Mouse (Mus musculus) heart, embryonic 13.5 days (tissue): ENCODE data around the gene Aif1. TPM values are rescaled to one million over a fixed set of nuclear protein-coding genes. Genes with fewer than 3 reads are reported as not detected.
A peak's percentile ranks its signal among the peaks of the same experiment; 100 is the strongest.
"Not testable (repeated sequence)": the region's sequence is repeated elsewhere in the genome, so short reads cannot be mapped to it uniquely, and the experiment has no call there.

Source experiments
- ATAC-seq: fragments of 200-750 bp; cut with Nextera tagmentation; 2 replicates; pipeline ENCODE4 v1.8.0; 2017; ENCODE audit warnings: moderate TSS enrichment; ENCODE audit not compliant: insufficient number of reproducible peaks, low FRiP score, low TSS enrichment; ENCODE audit errors: extremely low read depth
- H3K27ac ChIP-seq: fragments of 300-500 bp; sonication (generic); replicated peaks from 2 replicates; pipeline ENCODE4 v1.5.1; 2015; ENCODE audit warnings: moderate library complexity, mild to moderate bottlenecking, inconsistent platforms
- H3K27me3 ChIP-seq: fragments of 300-500 bp; sonication (generic); replicated peaks from 2 replicates; pipeline ENCODE4 v1.6.1; 2015; ENCODE audit warnings: mild to moderate bottlenecking, inconsistent platforms
- H3K36me3 ChIP-seq: fragments of 300-500 bp; sonication (generic); 2 replicates; pipeline ENCODE4 v1.6.1; 2015; ENCODE audit warnings: mild to moderate bottlenecking, inconsistent platforms
- H3K4me1 ChIP-seq: fragments of 300-500 bp; sonication (generic); 2 replicates; pipeline ENCODE4 v1.6.1; 2015; ENCODE audit warnings: inconsistent platforms
- H3K4me2 ChIP-seq: fragments of 300-500 bp; sonication (generic); 2 replicates; pipeline ENCODE4 v1.6.1; 2015; ENCODE audit warnings: inconsistent platforms, mild to moderate bottlenecking, moderate library complexity
- H3K4me3 ChIP-seq: fragments of 300-500 bp; sonication (generic); 2 replicates; pipeline ENCODE4 v1.5.1; 2015; ENCODE audit warnings: moderate library complexity, mild to moderate bottlenecking, inconsistent platforms
- H3K9ac ChIP-seq: fragments of 300-500 bp; sonication (generic); 2 replicates; pipeline ENCODE4 v1.6.1; 2015; ENCODE audit warnings: inconsistent platforms, mild to moderate bottlenecking, moderate library complexity
- H3K9me3 ChIP-seq: fragments of 300-500 bp; sonication (generic); 2 replicates; pipeline ENCODE4 v1.6.1; 2016; ENCODE audit warnings: inconsistent platforms
- WGBS: fragments of 180-500 bp; shearing (Covaris S2); methylation state at CpG from one replicate; pipeline ENCODE4 v1.1.7; 2015; ENCODE audit warnings: mixed read lengths; 5-methylcytosine and 5-hydroxymethylcytosine counted together
- microRNA-seq: library from miRNA; unstranded; fragments of <30 nt; microRNA quantifications from one replicate; pipeline ENCODE4, GENCODE M21; 2016
- polyA plus RNA-seq: library from polyadenylated mRNA; unstranded; fragments of >200 nt; fragmentation: Nextera tagmentation; extraction: Ambion mirVana; gene quantifications from 2 replicates; pipeline ENCODE4 v1.2.1, GENCODE M21; 2015

The Aif1 gene
- polyA plus RNA-seq, 1 experiment from 2014 or later: 7.8 TPM

GRCm38 (mm10) chr17:35124261-35124896 is 51.5 kb downstream of the Aif1 start:
- not testable (repeated sequence) for H3K4me2 ChIP-seq, H3K9me3 ChIP-seq, H3K4me3 ChIP-seq, H3K9ac ChIP-seq, H3K27me3 ChIP-seq, H3K27ac ChIP-seq, ATAC-seq
- Histone ChIP-seq H3K4me1 (peaks cover 52% of the 10 kb centered on the region), H3K36me3 (peaks cover 41% of the 10 kb centered on the region)
- 88% methylated on average over 12 of the region's 12 CpGs for WGBS

GRCm38 (mm10) chr17:35123287-35123686 is 52.6 kb downstream of the Aif1 start:
- not testable (repeated sequence) for H3K9me3 ChIP-seq, H3K27ac ChIP-seq, H3K4me3 ChIP-seq, H3K4me2 ChIP-seq, H3K9ac ChIP-seq, H3K27me3 ChIP-seq, ATAC-seq
- WGBS: 92% methylated on average over 9 of the region's 9 CpGs
- Histone ChIP-seq H3K4me1 (peaks cover 48% of the 10 kb centered on the region), H3K36me3 (peaks cover 42% of the 10 kb centered on the region)

DNA sequence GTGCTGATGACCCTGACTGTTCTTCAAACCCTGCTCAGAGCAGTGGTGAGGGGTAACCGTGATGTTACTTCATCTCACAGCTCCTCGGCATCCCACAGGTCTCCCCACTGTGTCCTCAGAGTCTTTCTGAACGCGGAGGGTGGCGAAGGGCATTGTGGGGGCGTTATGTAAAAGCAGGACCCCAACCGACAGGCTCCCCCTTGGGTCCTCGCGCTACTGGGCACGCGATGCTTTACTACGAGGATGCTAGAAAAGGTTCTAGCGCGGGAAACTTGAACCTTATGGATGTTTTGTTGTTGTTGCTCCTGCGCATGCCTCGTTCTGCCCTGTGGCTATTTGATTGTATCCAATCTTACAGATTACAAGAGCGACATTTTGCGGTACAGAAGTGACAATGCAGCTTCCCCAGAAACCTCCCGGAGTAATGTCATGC is 54.0 kb downstream of the Aif1 start, which contains the start of gene Csnk2b:
TSS of gene Csnk2b (minus strand) at position 183 of the 433 bp plus-strand sequence.
- peak within 1 kb of the TSS; percentile 92 for H3K27ac ChIP-seq
- H3K4me3 ChIP-seq: peak within 1 kb of the TSS; percentile 98
- peak within 1 kb of the TSS; percentile 96 for H3K4me2 ChIP-seq
- H3K36me3 ChIP-seq: peaks cover 50% of the 10 kb centered on the region
- no peak for ATAC-seq
- no peaks in the 10 kb centered on the region for H3K27me3 ChIP-seq
- peaks cover 37% of the 10 kb centered on the region for H3K4me1 ChIP-seq
- no peaks in the 10 kb centered on the region for H3K9me3 ChIP-seq
- H3K9ac ChIP-seq: peak within 1 kb of the TSS; percentile 99
- under 1% methylated on average over 19 of the region's 19 CpGs for WGBS

- Histone ChIP-seq H3K4me2 (peak within 1 kb of the TSS; percentile 96), H3K27ac (peak within 1 kb of the TSS; percentile 92), H3K9ac (peak within 1 kb of the TSS; percentile 99), H3K9me3 (no peaks in the 10 kb centered on the region), H3K4me3 (peak within 1 kb of the TSS; percentile 98), H3K4me1 (peaks cover 33% of the 10 kb centered on the region), H3K36me3 (peaks cover 55% of the 10 kb centered on the region), H3K27me3 (no peaks in the 10 kb centered on the region)
- WGBS: under 1% methylated on average over 50 of the region's 50 CpGs
- ATAC-seq: peak; percentile 97
Measured at GRCm38 (mm10) chr17:35121143-35121799, 54.6 kb downstream of the Aif1 start, which contains the start of gene Gpank1. Gpank1 (plus strand) TSS chr17:35121455.

Small RNA genes lying within 50 kb of the gene (microRNA-seq; reads per million reads assigned to microRNA genes)
- gene Mir6973a (not detected), gene Mir6974 (not detected)

Other genes with a start within 250 kb of the Aif1 start
- 18.1 and 19.2 TPM in 2 replicates for gene Neu1, start 244.8 kb downstream of the Aif1 start, polyA plus RNA-seq
- gene Hspa1b, start 216.8 kb downstream of the Aif1 start, polyA plus RNA-seq: 0.19 and 0.20 TPM in 2 replicates
- not detected in 2 replicates for gene Gm20481, start 206.2 kb downstream of the Aif1 start, polyA plus RNA-seq
- 3.9 TPM in 2 replicates for gene Hspa1a, start 203.9 kb downstream of the Aif1 start, polyA plus RNA-seq
- gene Hspa1l, start 203.4 kb downstream of the Aif1 start, polyA plus RNA-seq: 2.1 and 2.2 TPM in 2 replicates
- gene Lsm2, start 194.2 kb downstream of the Aif1 start, polyA plus RNA-seq: 145 and 153 TPM in 2 replicates
- gene Vars, start 175.1 kb downstream of the Aif1 start, polyA plus RNA-seq: 59.9 and 63.0 TPM in 2 replicates
- gene Vwa7, start 159.5 kb downstream of the Aif1 start, polyA plus RNA-seq: 0.45 and 0.52 TPM in 2 replicates
- 3.2 and 4.2 TPM in 2 replicates for gene Sapcd1, start 148.1 kb downstream of the Aif1 start, polyA plus RNA-seq
- gene Msh5, start 129.3 kb downstream of the Aif1 start, polyA plus RNA-seq: 4.0 and 4.1 TPM in 2 replicates
- 351 and 389 TPM in 2 replicates for gene Clic1, start 126.1 kb downstream of the Aif1 start, polyA plus RNA-seq
- 194 and 207 TPM in 2 replicates for gene Ddah2, start 117.0 kb downstream of the Aif1 start, polyA plus RNA-seq
- not detected in 2 replicates for gene Ly6g6c, start 110.7 kb downstream of the Aif1 start, polyA plus RNA-seq
- 0.92 and 1.4 TPM in 2 replicates for gene Mpig6b, start 109.9 kb downstream of the Aif1 start, polyA plus RNA-seq
- 0.36 and 0.62 TPM in 2 replicates for gene Ly6g6e, start 99.2 kb downstream of the Aif1 start, polyA plus RNA-seq
- gene Ly6g6d, start 98.0 kb downstream of the Aif1 start, polyA plus RNA-seq: 1.7 and 1.9 TPM in 2 replicates
- 0.73 and 1.0 TPM in 2 replicates for gene Ly6g6f, start 90.5 kb downstream of the Aif1 start, polyA plus RNA-seq
- 67.0 and 69.5 TPM in 2 replicates for gene Abhd16a, start 86.8 kb downstream of the Aif1 start, polyA plus RNA-seq
- gene Ly6g5c, start 67.8 kb downstream of the Aif1 start, polyA plus RNA-seq: not detected in 2 replicates
- 0.40 and 0.80 TPM in 2 replicates for gene Ly6g5b, start 60.6 kb downstream of the Aif1 start, polyA plus RNA-seq
- 10.7 and 14.1 TPM in 2 replicates for gene Gpank1, start 54.6 kb downstream of the Aif1 start, polyA plus RNA-seq
- gene Csnk2b, start 54.0 kb downstream of the Aif1 start, polyA plus RNA-seq: 215 and 231 TPM in 2 replicates
- 8.7 and 9.7 TPM in 2 replicates for gene D17H6S53E, start 49.7 kb downstream of the Aif1 start, polyA plus RNA-seq
- 2.2 and 19.0 TPM in 2 replicates for gene Apom, start 44.0 kb downstream of the Aif1 start, polyA plus RNA-seq
- 45.1 and 46.1 TPM in 2 replicates for gene Bag6, start 40.9 kb downstream of the Aif1 start, polyA plus RNA-seq
- gene Prrc2a, start 11.2 kb downstream of the Aif1 start, polyA plus RNA-seq: 124 and 130 TPM in 2 replicates
- 8.6 and 9.9 TPM in 2 replicates for gene Lst1, start 12.4 kb upstream of the Aif1 start, polyA plus RNA-seq
- 0.64 TPM in 1 of 2 replicates, not detected in the other for gene Ltb, start 18.4 kb upstream of the Aif1 start, polyA plus RNA-seq
- 0.12 and 0.23 TPM in 2 replicates for gene Tnf, start 25.9 kb upstream of the Aif1 start, polyA plus RNA-seq
- not detected in 2 replicates for gene Lta, start 29.3 kb upstream of the Aif1 start, polyA plus RNA-seq
- not detected in 2 replicates for gene Gm16181, start 44.8 kb upstream of the Aif1 start, polyA plus RNA-seq
- gene Atp6v1g2, start 57.6 kb upstream of the Aif1 start, polyA plus RNA-seq: 10.6 and 10.7 TPM in 2 replicates
- 7.6 and 8.1 TPM in 2 replicates for gene Nfkbil1, start 59.7 kb upstream of the Aif1 start, polyA plus RNA-seq
- gene Ddx39b, start 65.7 kb upstream of the Aif1 start, polyA plus RNA-seq: 279 TPM in 2 replicates
- gene H2-D1, start 86.7 kb upstream of the Aif1 start, polyA plus RNA-seq: 43.4 and 48.6 TPM in 2 replicates
- 0.19 and 0.29 TPM in 2 replicates for gene H2-Q1, start 144.3 kb upstream of the Aif1 start, polyA plus RNA-seq
- 3.3 and 3.4 TPM in 2 replicates for gene H2-Q2, start 166.2 kb upstream of the Aif1 start, polyA plus RNA-seq
- gene H2-Q4, start 203.5 kb upstream of the Aif1 start, polyA plus RNA-seq: 2.6 and 2.9 TPM in 2 replicates
- gene H2-Q6, start 248.8 kb upstream of the Aif1 start, polyA plus RNA-seq: 0.23 and 0.61 TPM in 2 replicates